Mouse (Mus musculus) cerebellum, adult 2 months (tissue): ENCODE measurements around the gene Usp16. TPM values are rescaled to one million over a fixed set of nuclear protein-coding genes. Genes with fewer than 3 reads are reported as not detected.

Experiments
- DNase-seq, 2 experiments: peaks; one replicate each; pipeline ENCODE4 v3.0.0; 2021
- H3K27ac ChIP-seq: fragments of 200-500 bp; 2 replicates; pipeline ENCODE4 v1.5.1; 2012; ENCODE audit warnings: low read length, control low read depth, inconsistent platforms; ENCODE audit not compliant: insufficient read depth
- H3K27me3 ChIP-seq: fragments of 200-500 bp; 2 replicates; pipeline ENCODE4 v1.6.1; 2012; ENCODE audit warnings: inconsistent platforms, mild to moderate bottlenecking, low read length, moderate library complexity; ENCODE audit not compliant: control insufficient read depth, insufficient read depth
- H3K4me1 ChIP-seq: fragments of 200-500 bp; 2 replicates; pipeline ENCODE4 v1.6.1; 2011; ENCODE audit warnings: low read length; ENCODE audit not compliant: control insufficient read depth, insufficient read depth
- H3K4me3 ChIP-seq: fragments of 200-500 bp; replicated peaks from 2 replicates; pipeline ENCODE3; 2011; ENCODE audit warnings: mild to moderate bottlenecking, low read depth, low read length, control low read depth; ENCODE audit not compliant: insufficient read depth
- CTCF ChIP-seq: fragments of 200-500 bp; IDR thresholded peaks from 2 replicates; pipeline ENCODE4 v1.5.1; 2011; ENCODE audit warnings: low read depth, mild to moderate bottlenecking, control low read depth, low read length, moderate library complexity, borderline replicate concordance; ENCODE audit not compliant: insufficient read depth
- POLR2A ChIP-seq: fragments of 200-500 bp; IDR thresholded peaks from 2 replicates; pipeline ENCODE4 v1.6.1; 2011; ENCODE audit warnings: low read length, control low read depth, borderline replicate concordance; ENCODE audit not compliant: insufficient read depth
- WGBS: fragments of 180-500 bp; shearing (Covaris S2); methylation state at CpG from one replicate; pipeline ENCODE4 v1.1.7; 2018; 5-methylcytosine and 5-hydroxymethylcytosine counted together
- polyA plus RNA-seq: library from polyadenylated mRNA; depleted of rRNA; stranded (reverse); fragments of >200 nt; gene quantifications from 2 replicates; pipeline ENCODE4 v1.2.3, GENCODE M21; 2012

The Usp16 gene
- polyA plus RNA-seq, 1 experiment = 65.5 TPM

DNA sequence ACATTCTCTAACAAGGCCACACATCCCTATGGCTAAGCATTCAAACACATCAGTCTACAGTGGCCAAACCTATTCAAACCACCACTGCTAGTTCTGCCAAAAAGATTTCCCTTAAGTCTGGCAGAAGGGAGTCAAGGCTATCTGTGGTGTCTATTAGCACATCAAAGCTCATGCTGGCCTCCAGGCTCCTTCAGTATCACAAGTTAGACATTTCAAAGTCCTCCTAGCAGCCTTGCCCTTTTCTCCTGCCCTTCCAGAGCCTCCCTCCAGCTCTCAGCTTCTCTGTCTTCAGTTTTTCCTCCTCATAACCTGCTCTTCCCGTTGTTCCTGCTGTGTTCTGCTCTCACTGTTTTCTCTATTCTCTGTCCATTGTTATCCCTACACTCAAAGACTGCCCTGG is 10.4 kb upstream of the Usp16 start:
- H3K27me3 ChIP-seq = no peaks in the 10 kb centered on the region
- no peak for DNase-seq
- WGBS = 48% methylated on average over 1 of the region's 1 CpGs
- no peak overlapping the region for H3K4me3 ChIP-seq
- TF ChIP-seq CTCF (no peak), POLR2A (no peak)
- no peaks in the 10 kb centered on the region; the same call in 1 of the 2 replicates for H3K4me1 ChIP-seq
- H3K27ac ChIP-seq = no peak overlapping the region

DNA sequence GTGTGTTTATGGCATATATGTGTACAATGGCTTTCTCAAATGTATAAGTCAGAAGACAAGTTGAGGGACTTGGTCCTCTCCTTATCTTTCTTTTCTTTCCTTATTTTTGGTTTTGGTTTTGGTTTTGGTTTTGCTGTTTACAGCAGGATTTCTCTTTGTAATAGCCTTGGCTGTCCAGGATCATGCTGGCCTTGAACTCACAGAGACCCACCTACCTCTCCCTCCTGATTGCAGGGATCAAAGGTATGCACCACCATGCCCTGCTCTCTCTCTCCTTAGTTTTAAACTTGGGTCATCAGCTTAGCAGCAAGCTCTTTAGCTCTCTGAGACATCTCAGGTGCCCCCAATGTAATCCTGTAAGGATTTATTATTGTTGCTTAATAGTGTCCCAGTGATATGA is 9.4 kb upstream of the Usp16 start:
- no peak overlapping the region for H3K4me3 ChIP-seq
- DNase-seq = no peak
- H3K27me3 ChIP-seq = no peaks in the 10 kb centered on the region
- TF ChIP-seq POLR2A (no peak), CTCF (no peak)
- H3K4me1 ChIP-seq = no peaks in the 10 kb centered on the region; the same call in 1 of the 2 replicates
- no peak overlapping the region for H3K27ac ChIP-seq

DNA sequence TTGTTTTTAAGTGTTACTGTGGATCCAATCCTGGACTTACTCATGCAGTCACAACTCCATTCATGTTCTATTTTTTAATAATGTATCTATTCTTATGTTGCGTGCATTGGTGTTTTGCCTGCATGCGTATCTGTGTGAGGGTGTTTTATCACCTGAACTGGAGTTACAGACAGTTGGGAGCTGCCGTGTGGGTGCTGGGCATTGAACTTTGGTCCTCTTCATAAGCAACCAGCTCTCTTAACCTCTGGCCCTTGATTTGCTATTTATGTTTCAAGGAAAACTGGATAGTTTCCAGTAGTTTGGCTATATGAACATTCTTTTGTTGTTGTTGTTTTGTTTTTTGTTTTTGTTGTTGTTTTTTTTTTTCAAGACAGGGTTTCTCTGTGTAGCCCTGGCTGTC is 9.0 kb upstream of the Usp16 start:
- WGBS = 94% methylated on average over 3 of the region's 3 CpGs

DNA sequence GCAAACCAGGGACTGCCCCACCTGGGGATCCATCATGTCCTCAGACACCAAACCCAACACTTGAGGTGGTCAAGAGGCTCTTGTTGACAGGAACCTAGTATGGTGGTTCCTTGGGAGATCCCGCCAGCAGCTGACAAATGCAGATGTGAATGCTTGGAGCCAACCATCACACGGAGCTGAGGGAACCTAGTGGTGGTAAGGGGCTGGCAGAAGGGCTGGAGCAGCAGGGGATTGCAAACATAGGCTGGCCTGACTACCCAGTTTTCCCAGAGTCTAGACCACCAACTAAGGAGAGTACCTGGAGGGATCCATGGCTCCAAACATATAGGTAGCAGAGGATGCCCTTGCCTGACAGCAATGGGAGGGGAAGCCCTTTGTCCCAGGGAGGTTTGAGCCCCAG is 1.3 kb upstream of the Usp16 start:
- peaks cover 2% of the 10 kb centered on the region for H3K4me1 ChIP-seq
- TF ChIP-seq CTCF (no peak), POLR2A (no peak)
- H3K27me3 ChIP-seq = no peaks in the 10 kb centered on the region
- no peak overlapping the region for H3K27ac ChIP-seq
- no peak overlapping the region for H3K4me3 ChIP-seq
- 87% methylated on average over 2 of the region's 2 CpGs for WGBS
- DNase-seq = no peak

More for the DNA sequence above, 9.0 kb upstream of the Usp16 start:
- DNase-seq = no peak
- TF ChIP-seq POLR2A = no peak
- Histone ChIP-seq H3K27me3 (no peaks in the 10 kb centered on the region), H3K27ac (no peak overlapping the region), H3K4me3 (no peak overlapping the region), H3K4me1 (no peaks in the 10 kb centered on the region; the same call in 1 of the 2 replicates)

DNA sequence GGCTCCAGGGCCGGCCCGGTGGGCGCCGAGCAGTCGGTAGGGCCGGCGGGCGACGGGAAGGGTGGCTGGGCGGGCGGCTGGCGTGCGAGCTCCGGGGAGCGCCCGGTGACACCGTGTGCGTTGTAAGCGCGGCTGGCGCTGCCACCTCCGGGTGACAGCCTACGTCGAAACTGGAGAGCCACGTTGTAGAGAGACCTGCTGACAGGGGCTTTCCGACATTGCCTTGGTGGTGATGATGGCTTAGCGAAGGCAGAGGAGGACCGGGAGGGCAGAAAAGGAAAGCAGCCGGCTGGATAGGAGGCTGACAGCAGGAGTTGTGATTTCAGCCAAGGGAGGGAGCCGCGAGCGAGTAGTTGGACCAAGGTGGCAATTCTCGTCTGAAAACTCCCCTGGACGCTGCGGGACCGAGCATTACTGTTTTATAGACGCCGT is 693 bp downstream of the Usp16 start:
- H3K4me3 ChIP-seq = peak overlapping the region; percentile 86
- peaks cover 2% of the 10 kb centered on the region for H3K4me1 ChIP-seq
- no peak for DNase-seq
- no peak for TF ChIP-seq CTCF
- TF ChIP-seq POLR2A = no peak
- peak overlapping the region; percentile 59 for H3K27ac ChIP-seq
- WGBS = under 1% methylated on average over 38 of the region's 38 CpGs
- H3K27me3 ChIP-seq = no peaks in the 10 kb centered on the region

DNA sequence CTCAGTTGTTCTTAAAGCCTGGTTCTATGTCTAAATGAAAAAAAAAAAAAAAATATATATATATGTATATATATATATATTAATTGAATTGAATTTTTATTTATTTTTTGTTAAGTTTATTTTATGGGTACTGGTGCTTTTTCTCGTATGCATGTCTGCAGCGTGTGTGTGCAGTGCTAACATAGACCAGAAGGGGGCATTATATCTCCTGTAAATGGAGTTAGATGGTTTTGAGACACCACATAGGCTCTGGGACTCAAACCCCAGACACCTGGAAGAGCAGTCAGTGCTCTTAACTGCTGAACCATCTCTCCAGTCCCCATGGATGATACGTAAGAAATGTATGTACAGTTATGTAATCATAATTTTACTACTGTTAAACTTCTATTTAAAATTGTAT is 4.2 kb downstream of the Usp16 start:
- TF ChIP-seq POLR2A (no peak), CTCF (no peak)
- H3K4me1 ChIP-seq = peaks cover 2% of the 10 kb centered on the region
- DNase-seq = no peak
- no peak overlapping the region for H3K4me3 ChIP-seq
- H3K27me3 ChIP-seq = no peaks in the 10 kb centered on the region
- no peak overlapping the region for H3K27ac ChIP-seq
- WGBS = 95% methylated on average over 3 of the region's 3 CpGs

DNA sequence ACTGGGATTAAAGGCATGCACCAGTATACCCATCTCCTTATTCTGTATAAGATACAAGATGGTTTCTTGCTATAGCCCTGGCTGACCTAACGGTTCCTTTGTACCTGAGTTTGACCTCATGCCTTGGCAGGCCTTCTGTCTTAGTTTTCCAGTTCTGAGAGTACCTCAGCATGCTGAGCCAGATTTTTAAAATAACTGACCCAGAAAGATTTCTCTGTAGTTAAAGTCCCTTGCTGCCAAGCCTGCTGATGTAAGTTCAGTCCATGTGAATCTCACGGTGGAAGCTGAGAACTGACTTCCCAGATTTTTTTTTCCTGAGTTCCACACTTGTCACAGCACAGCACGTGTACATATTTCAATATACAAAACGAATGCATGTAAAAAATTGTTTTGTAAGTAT is 16.1 kb downstream of the Usp16 start:
- Histone ChIP-seq H3K27ac (no peak overlapping the region), H3K4me1 (no peaks in the 10 kb centered on the region), H3K27me3 (no peaks in the 10 kb centered on the region), H3K4me3 (no peak overlapping the region)
- no peak for TF ChIP-seq CTCF
- TF ChIP-seq POLR2A = no peak
- peak in 1 of 2 experiments; percentile 29 for DNase-seq
- 59% methylated on average over 4 of the region's 4 CpGs for WGBS

DNA sequence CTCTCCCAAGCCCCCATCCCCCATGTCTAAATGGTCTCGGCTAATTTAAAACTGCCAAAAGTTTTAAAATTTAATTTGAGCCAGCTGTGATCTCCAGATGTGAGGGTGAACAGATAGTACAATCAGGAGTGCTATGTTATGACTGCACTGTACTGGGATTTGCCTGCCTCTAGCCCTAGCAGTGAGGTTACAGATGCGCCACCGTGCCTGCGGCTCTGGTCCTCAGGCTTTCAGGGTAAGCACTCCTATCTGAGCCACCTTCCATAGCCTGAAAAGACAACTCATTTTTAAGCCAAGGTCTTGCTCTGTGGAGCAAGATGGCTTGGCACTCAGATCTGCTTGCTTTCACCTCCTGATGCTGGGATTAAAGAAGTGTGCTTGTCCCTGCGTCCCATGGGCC is 29.9 kb downstream of the Usp16 start:
- H3K4me1 ChIP-seq = no peaks in the 10 kb centered on the region
- no peaks in the 10 kb centered on the region for H3K27me3 ChIP-seq
- no peak overlapping the region for H3K27ac ChIP-seq
- H3K4me3 ChIP-seq = no peak overlapping the region
- TF ChIP-seq CTCF (no peak), POLR2A (no peak)
- no peak for DNase-seq
- WGBS = 92% methylated on average over 5 of the region's 5 CpGs
